Mouse (Mus musculus): Measurements from ENCODE around the gene Scn3a.

The Scn3a gene

GRCm38 (mm10) chr2:65566793-65567787, at the start of gene Scn3a:
TSS of gene Scn3a (minus strand) at chr2:65567627.
- no peak for TF ChIP-seq GATA4 (IDR thresholded peaks at IDR 0.05; ENCODE audit: insufficient replicate concordance, low read length)

- no peak for TF ChIP-seq GATA4 (IDR thresholded peaks at IDR 0.05; ENCODE audit: insufficient replicate concordance, low read length)
Measured at GRCm38 (mm10) chr2:65611887-65612286, 44.5 kb upstream of the Scn3a start.

DNA sequence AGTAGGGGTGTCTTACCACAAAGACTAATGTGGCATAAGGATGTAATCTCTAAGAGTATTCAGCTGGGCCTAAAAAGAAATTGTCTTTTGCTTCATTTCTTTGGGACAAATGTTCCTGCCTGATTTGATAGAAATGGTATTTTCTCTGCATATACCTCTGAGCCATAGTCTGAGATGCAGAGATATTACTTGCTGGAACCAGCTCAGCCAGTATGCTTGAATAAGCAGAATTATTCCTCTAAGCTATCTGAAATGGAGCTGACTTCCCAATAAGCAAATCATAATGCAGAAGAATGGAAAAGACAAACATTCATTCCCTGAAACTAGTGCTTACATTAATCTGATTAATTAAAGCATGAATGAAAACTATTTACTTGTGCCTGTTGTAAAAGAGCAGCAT, 40.4 kb upstream of the Scn3a start:
- no peak for TF ChIP-seq GATA4 (IDR thresholded peaks at IDR 0.05; ENCODE audit: insufficient replicate concordance, low read length)

DNA sequence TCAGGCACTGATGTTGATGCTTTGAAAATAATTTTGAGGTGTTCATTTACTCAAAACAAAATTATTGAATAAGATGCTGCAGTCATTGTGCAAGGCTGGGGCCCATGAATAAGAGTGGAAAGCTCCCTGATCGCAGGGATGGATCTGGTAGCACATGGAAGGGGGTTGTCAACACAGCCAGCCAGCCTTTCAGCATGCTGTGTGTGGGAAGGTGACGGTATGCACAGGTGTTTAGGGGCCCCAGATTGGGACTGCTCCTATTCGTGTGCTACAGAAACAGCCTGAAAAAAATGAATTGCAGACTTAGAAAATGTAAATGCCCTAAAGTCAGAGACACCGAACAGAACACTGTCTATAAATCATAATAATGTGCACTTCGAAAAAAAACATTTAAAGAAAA, 20.3 kb upstream of the Scn3a start:
- TF ChIP-seq GATA4 (IDR thresholded peaks at IDR 0.05; ENCODE audit: insufficient replicate concordance, low read length) = no peak

GRCm38 (mm10) chr2:65567925-65568324, 498 bp upstream of the Scn3a start:
- no peak for TF ChIP-seq GATA4 (IDR thresholded peaks at IDR 0.05; ENCODE audit: insufficient replicate concordance, low read length)

DNA sequence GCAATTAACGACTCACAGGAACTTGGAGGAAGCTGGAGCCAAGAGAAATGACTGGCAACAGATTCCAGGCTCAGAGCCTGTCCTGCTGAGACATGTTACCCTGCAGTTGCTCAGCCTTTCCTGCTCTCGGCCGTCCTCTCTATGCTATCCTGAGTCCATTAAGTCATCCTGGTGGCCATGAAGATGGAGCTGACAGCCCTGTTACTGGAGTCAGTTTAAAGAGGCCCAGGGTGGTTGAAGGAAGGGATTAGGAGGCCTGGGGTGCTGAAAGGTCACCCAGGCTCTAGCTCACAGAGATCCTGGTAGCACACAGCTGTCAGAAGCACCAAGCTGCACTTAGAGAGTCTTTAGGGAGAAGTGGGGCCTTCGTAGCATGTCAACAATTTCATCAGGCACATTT, 3.5 kb downstream of the Scn3a start:
- no peak for TF ChIP-seq GATA4 (IDR thresholded peaks at IDR 0.05; ENCODE audit: insufficient replicate concordance, low read length)

DNA sequence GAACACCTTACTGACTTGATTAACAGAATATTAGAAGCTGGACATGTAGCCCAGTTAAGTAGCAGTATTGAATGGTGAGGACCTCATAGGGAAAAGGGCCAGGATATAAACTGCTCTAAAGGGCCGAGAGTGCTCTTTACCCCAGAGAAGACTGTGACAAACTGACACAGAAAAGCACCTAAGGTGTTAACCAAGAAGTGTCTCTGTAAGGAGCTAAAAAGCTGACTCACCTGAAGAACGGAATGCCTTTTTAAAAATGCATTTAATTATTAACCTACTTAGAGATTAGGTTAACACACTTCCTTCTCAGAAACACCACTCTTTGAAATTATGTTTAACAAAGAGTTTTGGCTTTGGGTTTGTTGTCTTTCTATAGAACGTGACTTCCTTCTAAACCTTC, 9.7 kb downstream of the Scn3a start:
- TF ChIP-seq GATA4 (IDR thresholded peaks at IDR 0.05; ENCODE audit: insufficient replicate concordance, low read length) = no peak

GRCm38 (mm10) chr2:65554662-65555061, 12.8 kb downstream of the Scn3a start:
- TF ChIP-seq GATA4 (IDR thresholded peaks at IDR 0.05; ENCODE audit: insufficient replicate concordance, low read length) = no peak

DNA sequence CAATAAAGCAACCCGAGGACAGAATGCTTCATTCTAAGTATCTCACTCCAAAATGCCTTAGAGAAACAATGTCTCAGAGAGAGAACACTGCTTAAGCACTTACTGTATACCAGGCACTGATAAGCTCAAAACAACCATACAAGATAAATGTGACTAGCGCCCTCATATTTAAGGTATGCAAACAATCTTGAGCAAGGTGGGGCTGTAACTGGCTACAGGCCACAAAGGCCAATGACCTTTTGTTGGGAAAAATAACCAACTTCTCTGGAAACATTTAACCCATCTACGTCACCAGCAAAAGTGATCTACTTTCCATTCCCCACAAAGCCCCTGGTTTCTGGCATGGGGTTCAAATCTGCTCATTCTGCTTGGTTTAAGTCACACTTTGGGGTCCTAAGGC, 14.0 kb downstream of the Scn3a start:
- no peak for TF ChIP-seq GATA4 (IDR thresholded peaks at IDR 0.05; ENCODE audit: insufficient replicate concordance, low read length)

DNA sequence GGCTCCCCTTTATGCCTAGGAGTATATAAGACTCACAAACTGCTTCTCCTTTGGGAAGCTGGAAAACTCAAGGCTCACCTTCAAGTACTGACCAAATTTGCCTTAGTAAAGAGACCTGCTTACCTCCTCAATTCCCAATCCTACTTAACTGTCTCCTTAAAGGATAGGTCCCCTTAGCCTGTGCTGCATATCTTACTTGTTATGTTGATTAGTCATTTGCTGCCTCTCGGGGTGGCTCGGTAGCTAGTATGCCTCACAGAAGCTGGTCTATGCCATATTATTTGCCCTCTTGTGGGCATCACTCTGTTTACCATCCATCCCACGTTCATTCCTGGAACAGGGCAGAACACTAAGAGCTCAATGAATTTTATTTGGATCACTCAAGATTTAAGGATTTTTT, 14.7 kb downstream of the Scn3a start:
- TF ChIP-seq GATA4 (IDR thresholded peaks at IDR 0.05; ENCODE audit: insufficient replicate concordance, low read length) = no peak

DNA sequence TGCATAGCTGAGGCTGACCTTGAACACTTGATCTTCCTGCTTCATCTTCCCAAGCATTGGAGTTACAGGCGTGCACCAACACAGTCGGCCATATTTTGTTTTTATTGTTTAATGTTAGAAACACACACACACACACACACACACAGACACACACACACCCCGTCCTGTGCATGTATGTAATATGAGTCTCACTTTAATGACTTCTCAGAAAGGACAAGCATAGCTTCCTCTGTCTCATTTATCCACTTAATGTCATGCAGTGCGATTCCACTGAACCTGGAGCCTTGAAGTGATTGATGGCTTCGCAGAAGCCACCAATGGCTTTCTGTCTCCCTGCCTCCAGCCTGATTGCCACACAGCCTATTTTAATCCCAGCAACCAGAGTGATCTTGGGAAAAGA, 15.2 kb downstream of the Scn3a start:
- no peak for TF ChIP-seq GATA4 (IDR thresholded peaks at IDR 0.05; ENCODE audit: insufficient replicate concordance, low read length)

DNA sequence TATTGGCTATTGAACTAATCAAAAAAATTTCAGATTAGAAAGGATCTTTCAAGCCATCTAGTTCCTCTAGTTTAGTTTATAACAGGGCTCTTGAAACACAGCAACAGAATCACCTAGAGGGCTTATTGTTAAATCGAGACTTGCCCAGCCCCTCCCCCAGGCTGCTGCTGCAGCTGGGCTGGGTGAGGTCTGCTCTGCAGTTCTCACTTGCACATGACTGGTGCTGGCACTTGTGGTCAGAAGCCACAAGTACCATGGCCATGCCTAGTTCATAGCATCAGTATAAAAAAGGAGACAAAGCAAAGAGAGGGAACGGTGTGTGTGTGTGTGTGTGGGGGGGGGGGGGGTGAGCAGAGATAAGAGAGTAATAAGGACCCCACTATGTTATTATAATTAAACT, 15.7 kb downstream of the Scn3a start:
- TF ChIP-seq GATA4 (IDR thresholded peaks at IDR 0.05; ENCODE audit: insufficient replicate concordance, low read length) = no peak

- TF ChIP-seq GATA4 (IDR thresholded peaks at IDR 0.05; ENCODE audit: insufficient replicate concordance, low read length) = no peak
Measured at GRCm38 (mm10) chr2:65550564-65550963, 16.9 kb downstream of the Scn3a start.

- no peak for TF ChIP-seq GATA4 (IDR thresholded peaks at IDR 0.05; ENCODE audit: insufficient replicate concordance, low read length)
Measured at GRCm38 (mm10) chr2:65548665-65549064, 18.8 kb downstream of the Scn3a start.

GRCm38 (mm10) chr2:65547341-65547740, 20.1 kb downstream of the Scn3a start:
- no peak for TF ChIP-seq GATA4 (IDR thresholded peaks at IDR 0.05; ENCODE audit: insufficient replicate concordance, low read length)

GRCm38 (mm10) chr2:65542906-65543592, 24.4 kb downstream of the Scn3a start:
- TF ChIP-seq GATA4 (IDR thresholded peaks at IDR 0.05; ENCODE audit: insufficient replicate concordance, low read length) = no peak
